Mouse (Mus musculus): ENCODE results near the gene Hist2h2aa2.

Gene Hist2h2aa2

GRCm38 (mm10) chr3:96237335-96237903 lies 2.7 kb downstream of the Hist2h2aa2 start:
- in situ Hi-C loops (cut with MboI), result no loop called here

DNA sequence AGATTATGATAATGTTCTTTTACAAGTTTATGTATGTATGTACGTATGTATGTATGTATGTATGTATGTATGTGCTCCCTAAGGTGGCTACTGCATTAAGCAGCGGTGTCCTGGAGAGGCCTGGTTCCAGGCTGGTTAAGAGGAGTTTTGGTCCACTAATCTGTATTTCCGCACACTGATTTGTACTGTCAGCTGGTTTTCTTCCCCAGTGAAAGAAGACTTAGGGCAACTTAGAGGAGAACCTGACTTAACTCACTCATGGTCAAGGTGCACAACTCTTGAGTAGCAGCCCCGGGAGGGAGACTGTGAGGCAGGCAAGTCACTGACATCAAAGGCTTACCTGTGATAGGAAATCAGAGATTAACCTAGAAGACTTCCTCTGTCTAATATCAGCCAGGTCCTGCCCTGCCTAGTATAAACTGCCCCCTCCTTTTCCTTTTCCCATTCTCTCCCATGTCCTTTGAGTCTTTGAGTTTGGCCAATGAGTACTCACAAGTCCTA lies 3.2 kb downstream of the Hist2h2aa2 start:
- in situ Hi-C loops (cut with MboI), result no loop called here

GRCm38 (mm10) chr3:96235836-96236235 lies 4.2 kb downstream of the Hist2h2aa2 start:
- in situ Hi-C loops (cut with MboI), result no loop called here

- in situ Hi-C loops (cut with MboI), result no loop called here
Observed at GRCm38 (mm10) chr3:96234914-96235313, 5.2 kb downstream of the Hist2h2aa2 start.

DNA sequence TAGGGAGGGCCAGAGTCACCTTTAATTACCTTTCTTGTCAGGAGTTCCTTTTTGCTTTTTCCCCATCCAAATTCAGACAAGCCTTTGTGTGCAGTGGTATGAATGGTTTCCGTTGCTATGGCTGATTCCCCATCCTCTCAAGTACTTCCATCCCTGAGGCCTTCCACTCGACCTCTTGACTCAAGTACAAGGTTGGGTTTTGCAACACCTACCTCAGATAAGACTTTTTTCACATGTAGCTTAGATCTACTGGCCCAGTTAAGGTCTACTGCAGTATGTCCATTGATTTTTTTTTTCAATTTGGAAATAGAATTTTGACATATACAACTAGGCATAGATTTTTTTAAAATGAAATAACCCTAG lies 8.3 kb downstream of the Hist2h2aa2 start:
- in situ Hi-C loops (cut with MboI), result no loop called here

DNA sequence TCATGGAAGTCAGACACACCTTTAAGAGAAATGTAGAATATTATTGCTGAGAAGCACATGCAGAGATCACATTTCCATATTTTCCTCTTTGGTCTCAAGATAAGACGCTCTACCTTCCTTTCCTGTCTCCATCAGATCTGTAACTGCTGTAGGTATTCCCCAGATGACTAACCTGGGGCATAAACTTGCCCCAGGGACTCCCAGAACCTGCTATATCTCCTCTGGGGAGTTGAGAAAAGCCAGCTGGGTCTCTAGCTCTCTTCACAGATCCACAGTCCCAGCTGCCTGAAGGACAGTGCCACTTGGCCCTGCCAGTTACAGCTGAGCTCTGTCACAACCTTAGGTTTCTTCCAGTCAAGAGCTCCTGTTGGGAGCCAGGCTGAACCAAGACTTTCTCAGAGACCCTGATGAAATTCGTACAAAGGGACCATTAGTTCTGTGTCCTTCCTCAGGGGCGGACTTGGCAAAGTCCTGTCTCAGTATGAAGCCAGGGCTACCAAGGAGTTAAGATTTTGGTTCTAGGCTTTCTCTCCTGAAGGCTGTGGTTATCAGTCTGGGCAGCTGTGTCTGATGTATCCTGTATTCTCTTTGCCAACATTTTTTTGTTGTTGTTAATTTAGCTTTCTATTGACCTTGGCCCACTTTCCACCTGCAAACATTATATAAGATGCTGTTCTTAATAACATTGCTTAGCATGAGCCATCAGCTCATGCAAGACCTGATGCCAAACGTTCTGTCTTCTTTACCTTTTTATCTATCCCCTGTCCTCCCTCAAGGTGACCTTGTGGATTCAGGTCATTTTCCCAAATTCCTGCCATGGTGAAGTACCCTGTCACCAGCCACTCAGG lies 8.9 kb downstream of the Hist2h2aa2 start:
- in situ Hi-C loops (cut with MboI), result no loop called here

DNA sequence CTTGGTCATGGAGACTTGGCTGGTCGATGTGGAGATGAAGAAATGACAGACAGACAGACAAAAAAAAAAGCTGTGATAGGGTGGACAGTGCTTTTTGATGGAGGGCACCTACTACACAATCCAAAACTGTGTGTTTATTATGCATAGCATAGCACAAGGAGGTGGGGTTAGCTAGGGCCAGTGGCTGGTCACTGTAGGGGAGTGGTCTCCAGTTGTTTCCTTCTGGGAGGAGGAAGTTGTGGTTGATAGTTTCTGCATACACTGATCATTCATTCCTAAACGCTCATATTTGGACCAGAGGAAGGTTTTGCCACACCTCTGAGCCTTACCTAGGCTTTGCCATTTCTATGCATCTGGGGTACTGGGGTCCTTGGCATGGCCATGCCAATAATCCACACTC lies 9.7 kb downstream of the Hist2h2aa2 start:
- in situ Hi-C loops (cut with MboI), result no loop called here

- in situ Hi-C loops (cut with MboI), result no loop called here
Observed at GRCm38 (mm10) chr3:96228828-96229227, 11.2 kb downstream of the Hist2h2aa2 start.

DNA sequence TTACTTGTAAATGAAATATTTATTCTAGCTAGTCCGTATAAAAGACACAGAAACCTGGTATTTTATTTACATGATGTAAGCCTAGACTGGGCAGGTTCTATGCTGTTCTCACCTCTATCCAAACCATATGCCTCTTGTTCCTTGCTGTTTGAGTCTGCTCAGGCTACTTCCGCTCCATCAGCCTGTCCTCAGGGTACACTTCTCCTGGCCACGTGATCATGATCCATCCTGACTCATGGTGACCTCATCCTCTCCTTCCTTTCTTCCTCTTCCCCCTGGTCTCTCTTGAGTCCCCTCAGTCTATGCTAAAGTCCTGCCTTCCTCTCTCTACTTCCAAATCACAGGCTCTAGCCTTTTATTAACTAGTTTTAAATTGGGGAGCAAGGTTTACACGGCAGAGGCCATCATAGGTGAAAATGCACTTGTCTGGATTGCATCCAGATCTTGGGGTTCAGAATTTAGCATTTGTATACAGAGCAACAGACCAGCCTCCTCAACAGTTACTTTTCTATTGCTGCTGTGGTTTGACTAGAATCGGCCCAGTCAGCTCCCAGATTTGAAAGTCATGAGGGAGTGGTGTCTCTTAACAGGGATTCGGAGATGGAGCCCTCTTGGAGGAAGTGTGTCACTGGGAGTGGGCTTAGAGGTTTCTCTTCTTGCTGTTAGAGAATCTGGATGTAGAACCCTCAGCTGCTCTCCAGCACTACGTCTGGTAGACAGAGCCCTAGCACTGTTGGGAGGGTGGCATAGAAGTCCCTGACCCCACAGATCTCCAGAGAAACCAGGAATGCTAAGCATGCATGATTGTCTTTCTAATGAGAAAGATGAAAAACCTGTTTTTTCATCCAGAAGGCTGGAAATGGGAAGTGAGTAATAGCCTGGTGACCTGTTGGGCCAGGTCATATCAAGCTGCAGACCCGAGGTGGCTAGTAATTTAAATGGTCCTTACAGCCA lies 13.1 kb downstream of the Hist2h2aa2 start:
- in situ Hi-C loops (cut with MboI), result no loop called here

DNA sequence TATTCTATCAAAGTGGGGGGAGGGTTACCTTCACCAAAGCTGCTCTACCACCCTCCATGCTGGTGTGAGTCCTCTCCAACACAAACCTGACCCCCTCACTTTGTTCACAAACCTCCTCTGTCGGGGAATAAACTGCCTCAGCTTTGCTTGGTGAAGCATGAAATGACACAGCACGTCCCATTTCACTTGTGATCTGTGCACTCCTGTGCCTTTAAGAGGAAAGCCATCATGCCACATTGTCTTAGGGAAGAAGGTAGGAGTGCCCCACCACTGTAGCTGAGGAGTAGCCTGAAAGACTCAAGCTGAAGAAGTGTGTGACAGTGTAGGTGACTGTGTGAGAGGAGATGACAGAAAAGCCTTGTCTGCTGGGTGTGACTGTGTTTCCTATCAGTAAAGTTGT lies 14.7 kb downstream of the Hist2h2aa2 start:
- in situ Hi-C loops (cut with MboI), result no loop called here

DNA sequence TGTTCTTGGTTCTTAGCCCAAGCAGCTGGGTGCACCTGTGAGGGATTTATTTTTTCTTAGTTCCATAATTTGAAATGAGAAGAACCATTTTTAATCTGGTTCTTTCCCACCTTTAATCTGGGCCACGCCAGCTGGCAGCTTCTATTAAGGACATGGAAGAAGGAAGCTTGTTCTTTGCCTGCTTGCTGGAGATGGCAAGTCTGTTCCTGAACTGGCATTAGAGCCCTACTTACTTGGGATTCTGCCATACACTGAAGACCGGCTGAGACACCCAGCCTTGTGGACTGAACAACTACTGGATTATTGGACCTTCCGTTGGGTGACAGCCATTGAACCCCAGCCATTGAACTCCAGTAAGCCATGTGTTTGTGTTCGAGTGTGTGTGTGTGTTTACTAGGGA lies 17.3 kb downstream of the Hist2h2aa2 start:
- in situ Hi-C loops (cut with MboI), result loop anchor here (5.0 kb wide), 1 partner anchor 45 kb away; the partner anchor contains the start of genes Hist2h2bb and Hist2h3b

DNA sequence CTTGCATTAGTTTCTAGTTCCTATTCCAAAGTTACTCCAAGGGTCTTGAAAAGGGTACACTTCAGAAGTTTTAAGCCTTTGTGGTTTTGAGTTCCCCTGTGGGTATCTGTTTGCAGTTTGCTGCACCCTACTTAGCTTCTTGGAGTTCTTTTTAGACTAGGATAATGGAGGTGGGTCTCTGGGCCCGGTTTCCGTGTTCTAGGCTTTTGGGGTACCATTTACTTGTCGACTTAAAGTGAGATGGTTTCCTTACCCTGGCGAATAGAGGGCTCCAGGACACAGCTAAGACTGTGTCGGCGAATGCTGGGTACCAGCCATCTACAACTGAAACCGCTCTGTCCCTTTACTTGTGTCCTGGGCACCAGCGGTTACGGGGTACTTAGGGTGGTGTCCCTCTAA lies 18.4 kb downstream of the Hist2h2aa2 start:
- in situ Hi-C loops (cut with MboI), result loop anchor here (5.0 kb wide), 1 partner anchor 46 kb away; the partner anchor contains the start of genes Hist2h2bb and Hist2h3b

DNA sequence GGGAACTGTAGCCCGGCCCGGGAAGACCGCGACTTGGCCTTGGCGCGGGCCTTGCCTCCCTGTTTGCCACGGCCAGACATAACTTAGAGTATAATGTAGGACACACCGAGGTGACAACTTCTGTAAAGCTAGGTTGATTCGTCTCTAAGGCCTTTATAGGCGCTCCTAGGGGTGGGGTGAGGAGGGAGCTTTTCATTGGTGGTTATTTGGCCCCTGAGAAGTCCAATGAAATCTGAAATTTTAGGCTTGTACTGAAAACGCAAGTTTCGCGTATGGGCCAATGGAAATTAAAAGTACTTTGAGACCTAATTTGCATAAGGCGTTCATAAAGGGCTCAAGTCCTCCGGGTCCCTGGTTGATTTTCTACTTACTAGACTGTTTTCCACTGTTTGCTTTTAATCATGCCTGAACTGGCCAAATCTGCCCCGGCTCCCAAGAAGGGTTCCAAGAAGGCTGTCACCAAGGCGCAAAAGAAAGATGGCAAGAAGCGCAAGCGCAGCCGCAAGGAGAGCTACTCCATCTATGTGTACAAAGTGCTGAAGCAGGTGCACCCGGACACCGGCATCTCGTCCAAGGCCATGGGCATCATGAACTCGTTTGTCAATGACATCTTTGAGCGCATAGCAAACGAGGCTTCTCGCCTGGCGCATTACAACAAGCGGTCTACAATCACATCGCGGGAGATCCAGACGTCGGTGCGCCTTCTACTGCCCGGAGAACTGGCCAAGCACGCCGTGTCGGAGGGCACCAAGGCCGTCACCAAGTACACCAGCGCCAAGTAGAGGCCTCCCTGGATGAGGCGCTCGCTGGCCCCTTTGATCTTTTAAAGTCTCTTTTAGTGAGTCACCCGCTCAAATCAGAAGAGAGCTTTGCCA lies 19.1 kb downstream of the Hist2h2aa2 start, which contains the start of the genes Hist2h2ac and Hist2h2be:
Hist2h2ac (minus strand) TSS at position 116 of the 875 bp plus-strand sequence.
Hist2h2be (plus strand) TSS at position 355 of the 875 bp plus-strand sequence.
- in situ Hi-C loops (cut with MboI), result loop anchor here (5.0 kb wide), 1 partner anchor 46 kb away; the partner anchor contains the start of genes Hist2h2bb and Hist2h3b

- in situ Hi-C loops (cut with MboI), result loop anchor here (5.0 kb wide), 1 partner anchor 47 kb away; the partner anchor contains the start of genes Hist2h2bb and Hist2h3b
Observed at GRCm38 (mm10) chr3:96220131-96220764, 19.8 kb downstream of the Hist2h2aa2 start.

- in situ Hi-C loops (cut with MboI), result loop anchor here (5.0 kb wide), 1 partner anchor 48 kb away; the partner anchor contains the start of genes Hist2h2bb and Hist2h3b
Observed at GRCm38 (mm10) chr3:96219661-96220130, 20.4 kb downstream of the Hist2h2aa2 start, which contains the start of the genes Bola1 and Hist2h2ab. Gene Bola1, minus strand, starts transcription at chr3:96219709. Gene Hist2h2ab, plus strand, starts transcription at chr3:96219865.

- in situ Hi-C loops (cut with MboI), result no loop called here
Observed at GRCm38 (mm10) chr3:96219191-96219641, 20.9 kb downstream of the Hist2h2aa2 start.

DNA sequence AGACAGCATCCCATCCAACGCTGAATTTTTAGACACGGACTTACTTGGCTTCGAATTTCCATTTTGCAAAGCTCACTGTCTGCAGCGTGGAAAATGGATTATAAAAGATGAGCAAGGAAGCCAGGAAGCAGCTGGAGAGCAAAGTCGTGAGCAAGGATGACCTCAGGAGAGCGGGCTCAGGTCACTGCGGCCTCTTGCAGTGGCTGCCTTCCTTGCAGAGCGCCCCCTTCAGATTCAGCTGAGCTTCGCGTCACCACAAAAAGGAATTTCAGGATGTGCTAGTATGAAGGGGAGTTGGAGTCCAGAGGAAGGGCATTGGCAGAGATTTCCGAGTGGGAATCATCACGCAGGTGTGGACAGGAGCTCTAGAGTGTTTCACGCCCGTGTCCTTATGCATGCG lies 30.8 kb downstream of the Hist2h2aa2 start:
- in situ Hi-C loops (cut with MboI), result no loop called here

DNA sequence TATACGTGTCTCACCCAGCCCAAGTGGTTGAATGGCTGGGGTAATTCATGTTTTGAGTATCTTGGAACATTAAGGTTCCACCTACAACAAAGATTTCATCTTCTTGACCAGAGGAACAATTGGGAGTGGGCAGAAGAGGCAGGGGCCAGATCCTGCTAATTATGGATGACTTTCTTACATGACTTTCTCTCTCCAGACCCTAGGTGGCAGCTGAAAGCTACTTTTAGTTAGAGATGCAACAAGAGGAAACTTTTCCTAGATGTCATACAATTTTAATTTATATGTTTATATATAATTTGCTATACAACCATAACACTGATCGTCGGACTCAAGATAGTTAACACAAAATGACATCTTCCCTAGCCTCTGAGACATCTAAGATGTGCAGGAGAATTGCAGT lies 32.3 kb downstream of the Hist2h2aa2 start:
- in situ Hi-C loops (cut with MboI), result no loop called here

- in situ Hi-C loops (cut with MboI), result no loop called here
Observed at GRCm38 (mm10) chr3:96199731-96200130, 40.3 kb downstream of the Hist2h2aa2 start.

Data from mature B cell (primary cell).